ENCODE assay signal across 32 mouse cellular contexts in genomic region chr16:18796645-18797044, GRCm38 (mm10). TPM values are rescaled to one million over a fixed set of nuclear protein-coding genes. Genes with fewer than 3 reads are reported as not detected.
DNase-seq lines count a peak whose midpoint lies in the region; ATAC-seq and TF ChIP-seq lines count a peak whose summit lies in the region.
"Had no signal": no experiment of that assay in that cellular context is flagged by ENCODE, and none has a peak within 500 bp of the region (broad histone marks: within the 10 kb centered on the region; RNA-seq: fewer than 3 reads in every experiment).

No protein-coding gene starts in this region.

- no peak for TF ChIP-seq EP300 in lung, postnatal 0 days (IDR thresholded peaks at IDR 0.05)

- no peaks in the 10 kb centered on the region for H3K9me3 ChIP-seq in forebrain, embryonic 13.5 days (replicated peaks)
- H3K9me3 ChIP-seq in forebrain, embryonic 10.5 days, result no peaks in the 10 kb centered on the region
- H3K9me3 ChIP-seq in lung, embryonic 14.5 days (ENCODE audit: low read depth, low read length), result no peaks in the 10 kb centered on the region
- no peaks in the 10 kb centered on the region for H3K9me3 ChIP-seq in lung, postnatal 0 days (ENCODE audit: low read length)
- H3K9me3 ChIP-seq in intestine, embryonic 15.5 days, result no peaks in the 10 kb centered on the region
- H3K9me3 ChIP-seq: heart, embryonic 12.5 days; kidney, embryonic 15.5 days; limb, embryonic 15.5 days; liver, embryonic 13.5 days had no signal

- H3K4me3 ChIP-seq in forebrain, embryonic 13.5 days, result no peak overlapping the region
- no peak overlapping the region for H3K4me3 ChIP-seq in forebrain, embryonic 10.5 days
- no peak overlapping the region for H3K4me3 ChIP-seq in lung, embryonic 14.5 days (ENCODE audit: low read depth, low read length)
- no peak overlapping the region for H3K4me3 ChIP-seq in lung, postnatal 0 days (ENCODE audit: low read depth, low read length)
- H3K4me3 ChIP-seq in myocyte, result no peak overlapping the region
- H3K4me3 ChIP-seq in intestine, embryonic 15.5 days (replicated peaks), result no peak overlapping the region
- H3K4me3 ChIP-seq: heart, adult 2 months; heart, embryonic 12.5 days; kidney, embryonic 15.5 days; left cerebral cortex, adult 2 months; limb, embryonic 15.5 days; liver, embryonic 13.5 days had no signal

- no peak for DNase-seq in forebrain, embryonic 10.5 days (ENCODE audit: extremely low spot score, low spot score)
- DNase-seq in lung, embryonic 14.5 days, result peak; percentile 17
- no peak for DNase-seq in lung, postnatal 0 days (ENCODE audit: low spot score)
- peak; percentile 81 for DNase-seq in 3T3-L1 (ENCODE audit: low read depth, low spot score)
- DNase-seq: adrenal gland, postnatal 36 days; cerebellum, adult 2 months; cerebellum, postnatal 14 days; forebrain, postnatal 0 days; heart, adult 2 months; heart, postnatal 14 days; kidney, adult 18-20 months; kidney, postnatal 25 days; liver, embryonic 13.5 days; midbrain, embryonic 14.5 days; right cerebral cortex, adult 18-20 months; right cerebral cortex, postnatal 4 days; thymus, postnatal 4 days had no signal

- no peaks in the 10 kb centered on the region for H3K27me3 ChIP-seq in forebrain, embryonic 13.5 days
- H3K27me3 ChIP-seq in forebrain, embryonic 10.5 days (ENCODE audit: poor library complexity, severe bottlenecking), result no peaks in the 10 kb centered on the region
- H3K27me3 ChIP-seq in lung, embryonic 14.5 days (ENCODE audit: insufficient read depth, low read length), result no peaks in the 10 kb centered on the region
- no peaks in the 10 kb centered on the region for H3K27me3 ChIP-seq in lung, postnatal 0 days (replicated peaks; ENCODE audit: insufficient read depth, low read length)
- no peaks in the 10 kb centered on the region for H3K27me3 ChIP-seq in myocyte (ENCODE audit: control insufficient read depth, insufficient read depth, insufficient read length)
- no peaks in the 10 kb centered on the region for H3K27me3 ChIP-seq in intestine, embryonic 15.5 days (replicated peaks)
- H3K27me3 ChIP-seq: heart, embryonic 12.5 days; kidney, embryonic 15.5 days; limb, embryonic 15.5 days; liver, embryonic 13.5 days had no signal

- 78% methylated on average over 7 of the region's 7 CpGs for WGBS in forebrain, embryonic 13.5 days
- WGBS in forebrain, embryonic 10.5 days, result 94% methylated on average over 7 of the region's 7 CpGs
- 82% methylated on average over 7 of the region's 7 CpGs for WGBS in lung, embryonic 14.5 days
- 64% methylated on average over 7 of the region's 7 CpGs for WGBS in lung, postnatal 0 days
- whole genome bisulfite sequencing in intestine, embryonic 15.5 days, result 90% methylated on average over 7 of the region's 7 CpGs

- TF ChIP-seq CTCF in lung, embryonic 14.5 days (IDR thresholded peaks at IDR 0.05; ENCODE audit: low read depth), result no peak
- TF ChIP-seq CTCF in lung, postnatal 0 days (IDR thresholded peaks at IDR 0.05), result no peak

- no peak for ATAC-seq in forebrain, embryonic 13.5 days
- no peak for ATAC-seq in lung, embryonic 14.5 days (ENCODE audit: insufficient read depth)
- ATAC-seq in lung, postnatal 0 days, result no peak
- no peak for ATAC-seq in intestine, embryonic 15.5 days
- ATAC-seq: CD4-positive, CD25-positive, alpha-beta regulatory T cell, adult 4 months; forebrain, postnatal 0 days had no signal

- no peaks in the 10 kb centered on the region for H3K4me1 ChIP-seq in forebrain, embryonic 13.5 days
- no peaks in the 10 kb centered on the region for H3K4me1 ChIP-seq in forebrain, embryonic 10.5 days
- H3K4me1 ChIP-seq in lung, embryonic 14.5 days (ENCODE audit: insufficient read depth), result no peaks in the 10 kb centered on the region
- no peaks in the 10 kb centered on the region for H3K4me1 ChIP-seq in lung, postnatal 0 days (ENCODE audit: insufficient read depth, low read depth, low read length)
- no peaks in the 10 kb centered on the region for H3K4me1 ChIP-seq in intestine, embryonic 15.5 days (replicated peaks)
- H3K4me1 ChIP-seq: heart, embryonic 12.5 days; kidney, embryonic 15.5 days; limb, embryonic 15.5 days; liver, embryonic 13.5 days had no signal

- peak overlapping the region; percentile 18; the same call in 1 of the 2 replicates for H3K9ac ChIP-seq in forebrain, embryonic 13.5 days
- H3K9ac ChIP-seq in lung, embryonic 14.5 days, result no peak overlapping the region
- no peak overlapping the region for H3K9ac ChIP-seq in lung, postnatal 0 days (replicated peaks; ENCODE audit: low read depth)
- H3K9ac ChIP-seq in intestine, embryonic 15.5 days, result no peak overlapping the region
- H3K9ac ChIP-seq: forebrain, postnatal 0 days; heart, embryonic 12.5 days; hindbrain, embryonic 14.5 days; kidney, embryonic 15.5 days; limb, embryonic 15.5 days; liver, embryonic 13.5 days had no signal

- H3K4me2 ChIP-seq in forebrain, embryonic 13.5 days, result no peak overlapping the region
- no peak overlapping the region for H3K4me2 ChIP-seq in lung, embryonic 14.5 days
- H3K4me2 ChIP-seq in lung, postnatal 0 days (replicated peaks; ENCODE audit: low read depth, low read length), result no peak overlapping the region
- peak overlapping the region; percentile 65 for H3K4me2 ChIP-seq in myocyte (ENCODE audit: low read depth)
- H3K4me2 ChIP-seq in intestine, embryonic 15.5 days (replicated peaks), result no peak overlapping the region
- H3K4me2 ChIP-seq: heart, embryonic 12.5 days; hindbrain, embryonic 14.5 days; kidney, embryonic 15.5 days; limb, embryonic 15.5 days; liver, embryonic 13.5 days had no signal

- no peak overlapping the region for H3K27ac ChIP-seq in forebrain, embryonic 13.5 days
- no peak overlapping the region for H3K27ac ChIP-seq in forebrain, embryonic 10.5 days
- H3K27ac ChIP-seq in lung, embryonic 14.5 days (ENCODE audit: low read depth), result no peak overlapping the region
- no peak overlapping the region for H3K27ac ChIP-seq in lung, postnatal 0 days (ENCODE audit: low read length)
- no peak overlapping the region for H3K27ac ChIP-seq in intestine, embryonic 15.5 days
- H3K27ac ChIP-seq: heart, adult 2 months; hindbrain, embryonic 14.5 days; kidney, embryonic 15.5 days; left cerebral cortex, adult 2 months; limb, embryonic 15.5 days; liver, embryonic 13.5 days; macrophage; stomach, postnatal 0 days had no signal

- no peak overlapping the region for H3ac ChIP-seq in myocyte (ENCODE audit: control insufficient read depth, insufficient read length)

- H3K79me2 ChIP-seq in myocyte (ENCODE audit: control insufficient read depth, insufficient read depth), result no peaks in the 10 kb centered on the region

- peaks cover 94% of the 10 kb centered on the region for H3K36me3 ChIP-seq in forebrain, embryonic 13.5 days (ENCODE audit: poor library complexity, severe bottlenecking)
- peaks cover 99% of the 10 kb centered on the region for H3K36me3 ChIP-seq in forebrain, embryonic 10.5 days (replicated peaks)
- H3K36me3 ChIP-seq in lung, embryonic 14.5 days (ENCODE audit: insufficient read depth), result peaks cover 97% of the 10 kb centered on the region
- 0 out of 2 replicates have a peak, but pooled peaks cover 3% of the 10 kb centered on the region for H3K36me3 ChIP-seq in lung, postnatal 0 days (ENCODE audit: insufficient read depth, low read length)
- peaks cover 8% of the 10 kb centered on the region for H3K36me3 ChIP-seq in myocyte (ENCODE audit: control insufficient read depth, insufficient read depth)
- peaks cover 30% of the 10 kb centered on the region for H3K36me3 ChIP-seq in intestine, embryonic 15.5 days

- TF ChIP-seq POLR2A in myocyte (IDR thresholded peaks at IDR 0.05; ENCODE audit: insufficient read length, low read depth), result no peak

RNA-seq across cellular contexts. Expression of gene Ufd1, which starts 14.9 kb away (rescaled TPM):
- 114 and 118 TPM in 2 replicates for polyA plus RNA-seq in forebrain, embryonic 13.5 days (2015; fragmentation: Nextera tagmentation; extraction: Ambion mirVana)
- polyA plus RNA-seq in forebrain, embryonic 10.5 days (2016; fragmentation: Nextera tagmentation; extraction: Ambion mirVana), result 94.5 and 101 TPM in 2 replicates
- 77.6 and 84.5 TPM in 2 replicates for polyA plus RNA-seq in lung, embryonic 14.5 days (2014; fragmentation: Nextera tagmentation; extraction: Ambion mirVana)
- polyA plus RNA-seq in lung, postnatal 0 days (2015; fragmentation: Nextera tagmentation; extraction: Ambion mirVana), result 75.4 and 81.7 TPM in 2 replicates
- polyA plus RNA-seq in myocyte (2012; fragmentation: generic; extraction: Trizol), result 32.0 TPM
- polyA plus RNA-seq in intestine, embryonic 15.5 days (2015; fragmentation: Nextera tagmentation; extraction: Ambion mirVana), result 69.1 and 74.8 TPM in 2 replicates

RNA-seq across cellular contexts. Expression of gene Cdc45, which starts 15.1 kb away (rescaled TPM):
- 48.7 and 51.3 TPM in 2 replicates for polyA plus RNA-seq in forebrain, embryonic 13.5 days (2015; fragmentation: Nextera tagmentation; extraction: Ambion mirVana)
- 83.9 and 85.3 TPM in 2 replicates for polyA plus RNA-seq in forebrain, embryonic 10.5 days (2016; fragmentation: Nextera tagmentation; extraction: Ambion mirVana)
- polyA plus RNA-seq in lung, embryonic 14.5 days (2014; fragmentation: Nextera tagmentation; extraction: Ambion mirVana), result 64.0 and 67.3 TPM in 2 replicates
- polyA plus RNA-seq in lung, postnatal 0 days (2015; fragmentation: Nextera tagmentation; extraction: Ambion mirVana), result 4.8 and 6.0 TPM in 2 replicates
- 13.6 TPM for polyA plus RNA-seq in myocyte (2012; fragmentation: generic; extraction: Trizol)
- 37.2 and 39.3 TPM in 2 replicates for polyA plus RNA-seq in intestine, embryonic 15.5 days (2015; fragmentation: Nextera tagmentation; extraction: Ambion mirVana)

RNA-seq across cellular contexts. Expression of gene Cldn5, which starts 20.0 kb away (rescaled TPM):
- polyA plus RNA-seq in forebrain, embryonic 13.5 days (2015; fragmentation: Nextera tagmentation; extraction: Ambion mirVana), result 44.6 and 53.2 TPM in 2 replicates
- polyA plus RNA-seq in forebrain, embryonic 10.5 days (2016; fragmentation: Nextera tagmentation; extraction: Ambion mirVana), result 23.3 and 25.5 TPM in 2 replicates
- polyA plus RNA-seq in lung, embryonic 14.5 days (2014; fragmentation: Nextera tagmentation; extraction: Ambion mirVana), result 94.1 and 105 TPM in 2 replicates
- polyA plus RNA-seq in lung, postnatal 0 days (2015; fragmentation: Nextera tagmentation; extraction: Ambion mirVana), result 400 and 432 TPM in 2 replicates
- polyA plus RNA-seq in myocyte (2012; fragmentation: generic; extraction: Trizol), result 0.35 TPM
- polyA plus RNA-seq in intestine, embryonic 15.5 days (2015; fragmentation: Nextera tagmentation; extraction: Ambion mirVana), result 26.2 and 28.7 TPM in 2 replicates
- polyA plus RNA-seq: CD4-positive, CD25-positive, alpha-beta regulatory T cell, adult 4 months; macrophage had no signal

RNA-seq across cellular contexts. Expression of gene 2510002D24Rik, which starts 39.7 kb away (rescaled TPM):
- 26.1 and 29.6 TPM in 2 replicates for polyA plus RNA-seq in forebrain, embryonic 13.5 days (2015; fragmentation: Nextera tagmentation; extraction: Ambion mirVana)
- polyA plus RNA-seq in forebrain, embryonic 10.5 days (2016; fragmentation: Nextera tagmentation; extraction: Ambion mirVana), result 29.7 and 31.3 TPM in 2 replicates
- 27.5 and 30.9 TPM in 2 replicates for polyA plus RNA-seq in lung, embryonic 14.5 days (2014; fragmentation: Nextera tagmentation; extraction: Ambion mirVana)
- 23.7 and 28.9 TPM in 2 replicates for polyA plus RNA-seq in lung, postnatal 0 days (2015; fragmentation: Nextera tagmentation; extraction: Ambion mirVana)
- 1.2 TPM for polyA plus RNA-seq in myocyte (2012; fragmentation: generic; extraction: Trizol)
- 38.6 and 53.7 TPM in 2 replicates for polyA plus RNA-seq in intestine, embryonic 15.5 days (2015; fragmentation: Nextera tagmentation; extraction: Ambion mirVana)

RNA-seq across cellular contexts. Expression of gene Gm28539, which starts 39.7 kb away (rescaled TPM):
- polyA plus RNA-seq in forebrain, embryonic 13.5 days (2015; fragmentation: Nextera tagmentation; extraction: Ambion mirVana), result not detected in 2 replicates
- not detected in 2 replicates for polyA plus RNA-seq in forebrain, embryonic 10.5 days (2016; fragmentation: Nextera tagmentation; extraction: Ambion mirVana)
- not detected in 2 replicates for polyA plus RNA-seq in lung, embryonic 14.5 days (2014; fragmentation: Nextera tagmentation; extraction: Ambion mirVana)
- polyA plus RNA-seq in lung, postnatal 0 days (2015; fragmentation: Nextera tagmentation; extraction: Ambion mirVana), result not detected in 2 replicates
- polyA plus RNA-seq in myocyte (2012; fragmentation: generic; extraction: Trizol), result 0.49 TPM
- not detected in 2 replicates for polyA plus RNA-seq in intestine, embryonic 15.5 days (2015; fragmentation: Nextera tagmentation; extraction: Ambion mirVana)
- polyA plus RNA-seq: CD4-positive, CD25-positive, alpha-beta regulatory T cell, adult 4 months; cortical plate, adult 2 months; forebrain, embryonic 11.5 days; forebrain, postnatal 0 days; heart, adult 2 months; heart, embryonic 12.5 days; hindbrain, embryonic 14.5 days; kidney, embryonic 15.5 days; limb, embryonic 15.5 days; liver, embryonic 13.5 days; macrophage; midbrain, embryonic 14.5 days; neural tube, embryonic 11.5 days; stomach, postnatal 0 days; thymus, postnatal 0 days had no signal

Comparison
In these comparisons a context has a peak if more than half of its experiments do, and no peak if none do; other contexts are left out.
1. DNase-seq: peak in lung, embryonic 14.5 days (single experiment) and 3T3-L1 (single experiment); none in forebrain, embryonic 10.5 days (single experiment) and lung, postnatal 0 days (single experiment).
2. RNA of gene Cldn5, which starts 20.0 kb away (polyA plus RNA-seq): 400 to 432 TPM in lung, postnatal 0 days, 94.1 to 105 TPM in lung, embryonic 14.5 days, 44.6 to 53.2 TPM in forebrain, embryonic 13.5 days, 26.2 to 28.7 TPM in intestine, embryonic 15.5 days and 23.3 to 25.5 TPM in forebrain, embryonic 10.5 days; 0.35 TPM in myocyte (single experiment); every median in the first group is over 10 times any median in the second.